Mouse (Mus musculus) hindbrain, embryonic 16.5 days (tissue): Measurements from ENCODE around the gene Rad51d. TPM values are rescaled to one million over a fixed set of nuclear protein-coding genes. Genes with fewer than 3 reads are reported as not detected.
A peak's percentile ranks its signal among the peaks of the same experiment; 100 is the strongest.
"Not testable (repeated sequence)": the region's sequence is repeated elsewhere in the genome, so short reads cannot be mapped to it uniquely, and the experiment has no call there.

Experiments
- ATAC-seq: fragments of 200-750 bp; cut with Nextera tagmentation; 2 replicates; pipeline ENCODE4 v1.8.0; 2017; ENCODE audit warnings: moderate TSS enrichment, moderate library complexity
- H3K27ac ChIP-seq: fragments of 300-500 bp; sonication (generic); 2 replicates; pipeline ENCODE4 v1.5.1; 2014; ENCODE audit warnings: low read depth, mild to moderate bottlenecking, control low read depth, low read length, moderate library complexity
- H3K27me3 ChIP-seq: fragments of 300-500 bp; sonication (generic); replicated peaks from 2 replicates; pipeline ENCODE4 v1.6.1; 2014; ENCODE audit warnings: low read length; ENCODE audit not compliant: control insufficient read depth, insufficient read depth
- H3K36me3 ChIP-seq: fragments of 300-500 bp; sonication (generic); 2 replicates; pipeline ENCODE4 v1.6.1; 2014; ENCODE audit warnings: mild to moderate bottlenecking, low read length, moderate library complexity, mixed read lengths; ENCODE audit not compliant: control insufficient read depth, insufficient read depth
- H3K4me1 ChIP-seq: fragments of 300-500 bp; sonication (generic); 2 replicates; pipeline ENCODE4 v1.6.1; 2014; ENCODE audit warnings: low read depth, low read length; ENCODE audit not compliant: control insufficient read depth, insufficient read depth
- H3K4me2 ChIP-seq: fragments of 300-500 bp; sonication (generic); 2 replicates; pipeline ENCODE4 v1.6.1; 2014; ENCODE audit warnings: mild to moderate bottlenecking, low read length, control low read depth, moderate library complexity
- H3K4me3 ChIP-seq: fragments of 300-500 bp; sonication (generic); 2 replicates; pipeline ENCODE4 v1.5.1; 2014; ENCODE audit warnings: mild to moderate bottlenecking, low read length, control low read depth, moderate library complexity
- H3K9ac ChIP-seq: fragments of 300-500 bp; sonication (generic); 2 replicates; pipeline ENCODE4 v1.6.1; 2014; ENCODE audit warnings: low read depth, mild to moderate bottlenecking, control low read depth, low read length, moderate library complexity
- H3K9me3 ChIP-seq: fragments of 300-500 bp; sonication (generic); 2 replicates; pipeline ENCODE4 v1.6.1; 2014; ENCODE audit warnings: mild to moderate bottlenecking, low read length, moderate library complexity; ENCODE audit not compliant: control insufficient read depth
- WGBS: fragments of 180-500 bp; shearing (Covaris S2); extraction: QIAGEN DNeasy Blood & Tissue Kit; methylation state at CpG from one replicate; pipeline ENCODE4 v1.1.7; 2014; 5-methylcytosine and 5-hydroxymethylcytosine counted together
- polyA plus RNA-seq: library from polyadenylated mRNA; unstranded; fragments of >200 nt; fragmentation: Nextera tagmentation; extraction: Ambion mirVana; gene quantifications from 2 replicates; pipeline ENCODE4 v1.2.1, GENCODE M21; 2015

The Rad51d gene
- polyA plus RNA-seq, 1 experiment from 2014 or later: 11.9 TPM

GRCm38 (mm10) chr11:82838511-82838910 is 51.9 kb downstream of the Rad51d start:
- H3K4me3 ChIP-seq: no peak overlapping the region

DNA sequence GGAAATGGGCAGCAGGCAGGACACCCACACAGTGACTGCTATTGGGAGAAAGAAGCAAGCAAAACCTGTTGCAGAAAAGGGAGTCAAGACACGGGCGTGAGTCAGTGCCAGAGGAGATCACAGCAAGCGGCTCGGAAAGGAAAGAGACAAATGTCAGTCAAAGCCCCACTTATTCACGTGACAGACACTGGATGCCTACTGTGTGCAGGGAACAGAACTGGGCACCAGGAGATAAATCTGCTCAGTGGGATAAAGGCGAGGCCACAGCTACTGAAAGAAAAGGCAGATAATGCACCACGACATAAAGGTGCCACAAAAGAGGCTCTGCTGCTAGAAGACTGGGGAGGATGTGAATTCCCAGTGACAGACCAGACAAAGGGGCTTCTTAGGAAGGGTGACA is 52.6 kb downstream of the Rad51d start:
- H3K4me3 ChIP-seq: no peak overlapping the region
- H3K9ac ChIP-seq: no peak overlapping the region
- H3K27ac ChIP-seq: no peak overlapping the region
- no peaks in the 10 kb centered on the region for H3K27me3 ChIP-seq
- no peaks in the 10 kb centered on the region for H3K9me3 ChIP-seq
- no peak for ATAC-seq
- peaks cover 10% of the 10 kb centered on the region for H3K4me1 ChIP-seq
- H3K4me2 ChIP-seq: no peak overlapping the region
- no peaks in the 10 kb centered on the region for H3K36me3 ChIP-seq
- WGBS: 14% methylated on average over 7 of the region's 7 CpGs

More at GRCm38 (mm10) chr11:82838511-82838910, 51.9 kb downstream of the Rad51d start:
- H3K9ac ChIP-seq: no peak overlapping the region
- H3K4me1 ChIP-seq: peaks cover 10% of the 10 kb centered on the region
- no peak overlapping the region for H3K27ac ChIP-seq
- no peak overlapping the region for H3K4me2 ChIP-seq
- ATAC-seq: no peak
- H3K36me3 ChIP-seq: no peaks in the 10 kb centered on the region
- H3K27me3 ChIP-seq: no peaks in the 10 kb centered on the region
- WGBS: 34% methylated on average over 5 of the region's 5 CpGs
- no peaks in the 10 kb centered on the region for H3K9me3 ChIP-seq

DNA sequence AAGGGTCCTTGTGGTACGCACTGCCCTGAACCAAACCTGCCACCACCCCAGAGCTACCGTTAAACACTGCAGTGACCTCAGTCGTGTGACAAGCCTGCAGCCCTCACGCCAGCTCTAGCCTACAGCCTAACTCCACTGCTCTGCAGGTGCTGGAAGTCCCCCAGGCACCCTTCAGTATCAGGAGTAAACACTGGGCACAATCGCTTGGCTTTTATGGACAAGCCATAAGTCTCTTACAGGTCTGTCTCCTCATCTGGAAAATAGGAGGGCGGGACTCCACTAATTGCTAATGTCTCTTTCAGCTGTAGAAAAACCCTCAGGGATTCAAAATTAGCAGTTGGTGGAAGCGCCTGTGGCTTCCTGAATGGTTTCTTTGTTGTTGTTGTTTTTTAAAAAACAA is 53.2 kb downstream of the Rad51d start:
- 45% methylated on average over 7 of the region's 7 CpGs for WGBS
- Histone ChIP-seq H3K9me3 (no peaks in the 10 kb centered on the region), H3K4me1 (peaks cover 10% of the 10 kb centered on the region), H3K27ac (no peak overlapping the region), H3K27me3 (no peaks in the 10 kb centered on the region), H3K9ac (no peak overlapping the region), H3K4me2 (no peak overlapping the region), H3K36me3 (no peaks in the 10 kb centered on the region), H3K4me3 (no peak overlapping the region)
- no peak for ATAC-seq

- 72% methylated on average over 11 of the region's 11 CpGs for whole genome bisulfite sequencing
- H3K27ac ChIP-seq: no peak overlapping the region
These were observed 54.6 kb downstream of the Rad51d start for GRCm38 (mm10) chr11:82835616-82836432.

DNA sequence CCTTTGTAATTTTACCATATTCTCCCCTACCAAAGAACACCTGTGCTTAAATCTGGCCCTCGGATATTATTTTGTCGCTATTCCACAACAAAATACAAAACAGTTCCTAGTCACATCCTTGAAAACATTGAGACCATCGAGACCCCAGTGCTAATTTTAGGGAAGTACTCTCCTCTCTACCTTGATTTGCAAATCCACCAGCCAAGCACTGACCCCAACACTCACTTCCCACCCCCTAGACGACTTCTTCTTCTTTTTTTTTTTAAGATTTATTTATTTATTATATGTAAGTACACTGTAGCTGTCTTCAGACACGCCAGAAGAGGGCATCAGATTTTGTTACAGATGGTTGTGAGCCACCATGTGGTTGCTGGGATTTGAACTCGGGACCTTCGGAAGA is 56.1 kb downstream of the Rad51d start:
- H3K9me3 ChIP-seq, H3K4me3 ChIP-seq, H3K36me3 ChIP-seq, H3K27ac ChIP-seq, H3K9ac ChIP-seq, H3K27me3 ChIP-seq, H3K4me2 ChIP-seq, ATAC-seq: not testable (repeated sequence)
- 84% methylated on average over 7 of the region's 7 CpGs for WGBS
- peaks cover 21% of the 10 kb centered on the region for H3K4me1 ChIP-seq

More at GRCm38 (mm10) chr11:82835616-82836432, 54.6 kb downstream of the Rad51d start:
- H3K9me3 ChIP-seq: no peaks in the 10 kb centered on the region
- H3K9ac ChIP-seq: no peak overlapping the region
- no peak overlapping the region for H3K4me2 ChIP-seq
- H3K27me3 ChIP-seq: no peaks in the 10 kb centered on the region
- no peak for ATAC-seq
- H3K36me3 ChIP-seq: no peaks in the 10 kb centered on the region
- no peak overlapping the region for H3K4me3 ChIP-seq
- peaks cover 21% of the 10 kb centered on the region for H3K4me1 ChIP-seq

DNA sequence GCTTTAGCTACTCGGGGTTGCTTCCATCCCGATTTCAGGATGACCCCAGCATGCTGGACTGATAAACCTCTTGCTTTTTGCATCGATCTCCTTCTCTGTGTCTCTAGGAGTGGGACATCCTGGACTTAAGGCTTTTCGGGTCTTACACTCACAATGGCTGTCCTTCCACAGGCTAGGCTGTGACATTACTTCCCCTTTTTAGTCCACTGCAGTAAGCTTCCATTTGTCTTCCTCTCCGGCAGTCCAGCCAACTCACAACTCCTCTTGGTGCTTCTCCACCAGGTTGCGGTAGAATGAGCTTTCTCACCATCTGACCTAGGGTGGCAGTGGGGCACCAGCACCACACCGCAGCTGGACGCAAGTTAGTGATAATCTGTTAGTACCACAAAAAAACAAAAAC is 56.5 kb downstream of the Rad51d start:
- H3K4me2 ChIP-seq: no peak overlapping the region
- no peaks in the 10 kb centered on the region for H3K27me3 ChIP-seq
- H3K9me3 ChIP-seq: no peaks in the 10 kb centered on the region
- no peak overlapping the region for H3K4me3 ChIP-seq
- no peak for ATAC-seq
- H3K36me3 ChIP-seq: no peaks in the 10 kb centered on the region
- no peak overlapping the region for H3K9ac ChIP-seq
- WGBS: 84% methylated on average over 8 of the region's 8 CpGs
- H3K27ac ChIP-seq: no peak overlapping the region
- H3K4me1 ChIP-seq: peaks cover 21% of the 10 kb centered on the region

GRCm38 (mm10) chr11:82832402-82832801 is 58.0 kb downstream of the Rad51d start:
- WGBS: 79% methylated on average over 9 of the region's 10 CpGs

DNA sequence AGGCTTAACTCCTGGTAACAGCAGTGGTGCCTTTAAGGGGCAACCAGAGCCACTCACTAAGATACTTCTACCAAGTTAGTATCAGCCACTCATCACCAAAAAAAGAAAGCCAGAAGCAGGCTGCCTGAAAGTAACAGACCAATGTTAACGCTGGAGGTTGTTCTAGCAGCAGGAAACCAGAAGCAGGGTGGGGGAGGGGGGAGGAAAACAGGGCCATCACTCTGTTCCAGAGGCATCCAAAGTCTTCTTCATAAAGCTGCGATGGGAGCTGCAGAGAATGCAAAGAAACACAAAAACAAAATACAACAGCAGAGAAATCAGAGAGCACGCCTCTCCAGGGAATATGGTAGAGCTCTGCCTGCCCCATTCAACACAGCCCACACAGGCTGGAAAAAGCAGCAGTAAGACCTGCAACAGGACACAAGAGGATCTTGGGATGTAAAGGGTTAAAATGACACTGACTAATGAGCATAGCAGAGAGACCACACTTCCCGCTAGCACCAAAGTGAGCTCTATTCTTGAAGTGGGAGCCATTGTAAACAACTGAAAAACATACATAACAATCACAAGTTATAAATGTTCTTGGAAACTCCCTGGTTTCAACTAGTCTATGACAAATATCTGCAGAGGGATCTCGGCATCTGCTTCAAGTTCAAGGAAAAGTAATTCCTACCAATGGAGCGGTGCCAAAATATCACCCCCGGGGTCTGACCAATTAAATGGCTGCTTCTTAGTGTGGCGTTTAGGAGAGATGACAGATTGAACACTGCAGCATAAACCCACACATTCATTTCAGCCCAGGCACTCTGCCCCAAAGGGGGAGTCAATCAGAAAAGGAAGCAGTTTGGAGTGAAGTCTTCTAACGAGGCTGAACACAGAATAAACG is 59.2 kb downstream of the Rad51d start:
- Histone ChIP-seq H3K9ac (no peak overlapping the region), H3K36me3 (no peaks in the 10 kb centered on the region), H3K4me3 (0 out of 2 replicates have a peak overlapping the region, but pooled peaks have one; percentile 11), H3K9me3 (no peaks in the 10 kb centered on the region), H3K27ac (no peak overlapping the region), H3K27me3 (no peaks in the 10 kb centered on the region), H3K4me2 (peak overlapping the region; percentile 39), H3K4me1 (peaks cover 12% of the 10 kb centered on the region)
- 9% methylated on average over 10 of the region's 10 CpGs for WGBS
- peak; percentile 71; the same call in 1 of the 2 replicates for ATAC-seq

More at GRCm38 (mm10) chr11:82832402-82832801, 58.0 kb downstream of the Rad51d start:
- not testable (repeated sequence) for H3K4me3 ChIP-seq, H3K36me3 ChIP-seq, H3K4me2 ChIP-seq, H3K9me3 ChIP-seq, H3K27ac ChIP-seq, ATAC-seq, H3K9ac ChIP-seq, H3K27me3 ChIP-seq
- peaks cover 12% of the 10 kb centered on the region for H3K4me1 ChIP-seq

DNA sequence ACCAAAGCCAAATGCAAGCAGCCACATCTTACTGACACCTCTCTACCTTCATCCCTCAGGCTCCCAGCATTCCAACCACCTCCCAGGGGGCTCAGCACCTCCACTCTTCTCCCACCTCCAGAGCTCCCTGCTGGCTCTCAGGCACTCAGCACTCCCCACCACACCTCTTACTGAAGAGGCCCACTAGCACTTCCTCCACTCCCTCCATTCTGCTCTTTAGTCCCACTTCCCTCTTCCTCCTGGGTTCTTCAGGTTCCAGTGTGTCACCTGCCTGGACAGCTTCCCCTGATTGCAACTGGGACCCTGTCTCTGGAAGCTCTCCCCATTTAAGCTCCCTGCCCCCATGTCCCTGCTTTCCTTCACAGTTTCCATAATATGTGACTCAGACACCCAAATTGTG is 63.6 kb downstream of the Rad51d start:
- Histone ChIP-seq H3K9me3 (no peaks in the 10 kb centered on the region), H3K27ac (no peak overlapping the region), H3K36me3 (no peaks in the 10 kb centered on the region), H3K4me2 (no peak overlapping the region), H3K27me3 (no peaks in the 10 kb centered on the region), H3K4me3 (no peak overlapping the region), H3K4me1 (peaks cover 9% of the 10 kb centered on the region), H3K9ac (no peak overlapping the region)
- ATAC-seq: no peak
